Mouse (Mus musculus) MEL (cell line): ENCODE data around the gene Acat3.

ENCODE experiments used
- MAX ChIP-seq: IDR thresholded peaks from 2 replicates; pipeline ENCODE4 v1.6.1; 2011; ENCODE audit warnings: low read length, improper control_type of control experiment
- POLR2AphosphoS2 ChIP-seq: IDR thresholded peaks from 2 replicates; pipeline ENCODE4 v1.6.1; 2011; ENCODE audit warnings: low read length, improper control_type of control experiment

- TF ChIP-seq MAX: no peak
- no peak for TF ChIP-seq POLR2AphosphoS2
Observed at GRCm38 (mm10) chr17:12925001-12925400, 15.4 kb downstream of the Acat3 start.
